Mouse (Mus musculus) T-cell, adult 66 days (primary cell): ENCODE results near the gene Tada3. TPM values are rescaled to one million over a fixed set of nuclear protein-coding genes. Genes with fewer than 3 reads are reported as not detected.

Source experiments
- total RNA-seq, 2 experiments: library from RNA; stranded (reverse); gene quantifications; 3 replicates in 1 of 2; 4 replicates in 1 of 2; pipeline ENCODE4 v1.2.4; 2023

Gene Tada3
- 10 to 100 TPM; 26.3 to 31.3 TPM for total RNA-seq

DNA sequence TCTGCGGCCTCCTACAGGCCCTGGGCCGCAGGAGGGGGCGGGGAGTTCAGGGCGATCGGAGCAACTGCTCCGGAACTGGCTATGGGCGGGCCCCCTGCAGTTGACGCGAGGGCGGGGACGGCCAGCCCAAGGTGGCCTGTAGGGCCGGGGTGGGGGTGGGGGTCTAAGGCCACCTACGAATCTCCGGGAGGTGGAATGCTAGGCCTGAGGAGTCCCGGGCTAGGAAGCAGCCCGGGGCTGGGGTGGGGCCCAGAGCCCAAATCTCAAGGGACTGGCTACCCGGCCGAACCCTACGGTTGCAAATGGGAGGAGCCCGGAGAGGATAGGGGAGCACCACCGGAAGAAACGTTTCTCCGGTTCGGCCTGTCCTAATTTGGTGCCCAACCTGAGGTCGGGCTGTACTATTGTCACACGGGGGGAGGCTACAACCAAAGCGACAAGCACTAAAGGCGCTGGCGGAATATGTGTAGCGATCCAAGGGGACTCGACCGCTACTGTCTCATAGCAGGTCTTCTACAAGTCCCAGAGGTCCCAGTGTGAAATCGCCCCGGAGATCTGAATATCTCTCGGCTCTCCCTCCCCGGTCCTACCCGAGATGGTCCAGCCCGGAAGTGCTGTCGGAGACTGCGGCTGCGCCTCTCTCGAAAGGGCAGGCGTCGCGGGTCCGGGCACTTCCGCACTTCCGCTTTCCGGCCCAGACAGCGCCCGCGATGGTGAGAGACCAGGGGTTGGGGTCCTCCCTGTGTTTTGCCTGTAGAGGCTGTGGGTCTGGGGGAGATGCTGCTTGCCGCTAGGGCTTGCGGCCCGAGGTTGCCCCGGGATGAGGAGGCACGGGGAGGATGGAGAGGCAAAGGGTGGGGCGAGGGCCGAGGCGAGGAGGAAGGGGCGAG is at the start of gene Tada3, which contains the start of gene Arpc4:
TSS of gene Tada3 (minus strand) at position 388 of the 890 bp plus-strand sequence.
TSS of gene Arpc4 (plus strand) at position 620 of the 890 bp plus-strand sequence.

DNA sequence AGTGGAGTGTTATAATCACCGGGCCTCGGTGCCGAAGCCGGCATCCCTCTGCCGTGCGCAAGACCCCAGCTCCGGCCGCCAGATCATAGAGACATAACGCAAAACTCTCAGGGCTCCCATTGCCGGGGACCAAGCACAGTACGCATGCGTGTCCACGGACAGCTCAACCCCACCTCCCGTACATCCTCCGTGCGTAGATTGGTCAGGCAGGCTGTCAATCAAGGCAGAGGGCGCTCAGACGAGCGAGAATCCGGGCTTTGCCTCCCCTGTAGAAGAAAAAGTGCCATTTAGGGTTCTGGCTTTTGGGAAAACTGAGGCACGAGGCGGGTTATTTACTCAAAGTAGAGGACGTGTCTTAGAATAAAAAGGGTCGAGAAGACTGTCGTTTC is 41.5 kb upstream of the Tada3 start, which contains the start of gene Rpusd3:
TSS of gene Rpusd3 (minus strand) at position 142 of the 389 bp plus-strand sequence.

DNA sequence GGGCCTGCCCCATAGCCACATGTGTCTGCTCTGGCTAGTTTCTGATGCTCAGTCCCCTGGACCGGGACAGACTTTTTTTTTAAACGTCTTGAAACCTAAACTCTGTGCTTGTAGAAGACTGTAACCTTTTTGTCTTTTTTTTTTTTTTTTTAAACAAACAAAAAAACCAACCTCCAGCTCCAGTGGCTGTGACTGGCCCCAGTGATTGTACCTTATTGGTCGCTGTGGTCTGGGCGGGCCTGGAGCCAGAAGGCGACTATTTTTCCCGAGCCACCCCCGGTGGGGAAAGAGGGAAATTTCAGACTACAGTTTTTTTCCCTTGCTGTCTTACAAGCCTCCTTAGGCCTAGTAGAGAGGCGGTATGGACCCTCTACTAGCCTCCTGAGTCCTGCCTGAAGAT is 11.3 kb upstream of the Tada3 start, which contains the start of gene Ttll3:
TSS of gene Ttll3 (plus strand) at position 301 of the 400 bp plus-strand sequence.

DNA sequence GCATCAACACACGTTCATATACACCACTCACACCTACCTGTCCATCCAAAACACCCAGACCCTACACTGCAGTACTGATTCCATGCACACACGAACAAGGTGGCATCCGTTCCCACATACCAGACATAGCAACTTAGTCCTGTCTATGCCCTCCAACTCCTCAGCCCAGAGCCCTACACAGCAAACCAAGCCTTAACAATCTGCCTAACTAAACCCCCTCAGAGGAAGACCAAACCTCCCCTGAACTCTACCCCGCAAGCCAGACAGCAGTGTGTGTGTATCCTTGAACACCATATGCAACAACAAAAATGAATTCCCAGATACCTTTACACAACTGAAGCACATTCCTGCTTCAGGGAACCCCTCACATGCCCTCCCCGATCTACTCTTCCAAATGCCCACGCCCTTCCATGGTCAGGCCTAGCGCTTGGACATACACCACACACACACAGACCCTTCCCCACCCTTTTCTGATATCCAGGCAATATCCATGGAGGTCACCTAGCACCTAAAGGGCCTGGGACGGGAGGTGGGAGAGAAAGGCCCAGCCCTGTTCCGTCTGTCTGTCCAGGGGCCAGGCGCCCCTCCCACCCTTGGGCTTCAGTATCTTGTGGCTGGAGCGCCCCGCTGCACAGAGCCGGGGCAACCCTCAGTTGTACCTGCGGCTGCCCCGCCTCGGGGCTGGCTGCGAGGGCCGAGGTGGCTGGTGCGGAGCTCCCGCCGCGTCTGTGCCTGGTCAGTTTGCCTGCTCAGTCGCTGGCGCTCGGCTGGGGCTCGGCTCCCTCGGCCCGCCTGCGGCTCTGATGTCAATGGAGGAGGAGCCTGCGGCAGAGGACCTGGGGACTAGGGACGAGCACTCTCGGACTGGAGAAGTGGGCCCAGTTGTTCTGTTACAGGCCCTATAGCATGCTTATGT is 34.2 kb downstream of the Tada3 start, which contains the start of gene Camk1:
TSS of gene Camk1 (minus strand) at position 808 of the 916 bp plus-strand sequence.

DNA sequence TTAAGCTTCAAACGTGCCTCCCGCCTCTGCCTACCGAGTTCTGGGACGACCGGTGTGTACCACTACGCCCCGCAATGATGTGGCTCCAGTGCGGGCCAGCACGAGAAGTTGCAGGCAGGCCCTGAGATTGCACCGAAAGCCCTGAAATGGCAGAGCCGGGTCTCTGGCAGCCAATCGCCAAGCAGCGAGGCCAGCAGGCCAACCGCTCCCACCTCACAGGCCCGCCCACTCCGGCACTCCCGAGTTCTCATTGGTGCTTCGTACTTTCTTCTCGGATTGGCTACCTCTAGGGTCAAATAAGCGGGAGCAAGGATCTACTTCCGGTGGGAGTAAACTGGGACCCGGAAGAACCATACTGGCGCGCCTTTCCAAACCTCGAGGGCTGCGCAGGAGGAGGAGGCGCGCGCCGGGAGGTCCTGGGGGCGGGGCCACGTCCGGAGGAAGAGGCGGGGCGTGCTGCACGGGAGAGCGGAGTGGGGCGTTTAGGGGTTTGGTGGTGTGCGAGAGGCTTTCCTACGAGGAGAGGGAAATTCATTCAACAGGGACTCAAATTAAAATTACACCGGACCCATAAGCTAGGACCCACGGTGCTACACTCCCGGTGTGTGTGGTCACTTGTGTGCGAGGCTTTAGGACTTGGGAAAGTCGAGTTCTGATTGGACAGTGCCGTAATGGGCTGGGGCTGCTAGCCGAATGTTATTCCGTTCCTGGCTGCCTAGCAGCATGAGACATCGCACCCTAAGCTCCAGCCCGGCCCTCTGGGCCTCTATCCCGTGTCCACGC is 51.0 kb downstream of the Tada3 start, which contains the start of gene Ogg1:
TSS of gene Ogg1 (plus strand) at position 440 of the 783 bp plus-strand sequence.

Other genes starting within 250 kb of the Tada3 start
- 1 to 10 TPM; 1.0 to 2.2 TPM for gene Lhfpl4, start 182.5 kb downstream of the Tada3 start, total RNA-seq
- 10 to 100 TPM; 34.7 to 44.1 TPM for gene Mtmr14, start 140.0 kb downstream of the Tada3 start, total RNA-seq
- gene Cpne9, start 95.6 kb downstream of the Tada3 start, total RNA-seq = 1 to 10 TPM; 3.3 to 4.3 TPM
- 10 to 100 TPM; 66.2 to 78.3 TPM for gene Brpf1, start 70.7 kb downstream of the Tada3 start, total RNA-seq
- gene Ogg1, start 50.9 kb downstream of the Tada3 start, total RNA-seq = 10 to 100 TPM; 19.1 to 20.2 TPM
- 1 to 10 TPM; 1.4 TPM for gene Camk1, start 33.9 kb downstream of the Tada3 start, total RNA-seq
- 100 to 1,000 TPM; 258 to 260 TPM for gene Arpc4, start 232 bp upstream of the Tada3 start, total RNA-seq
- 10 to 100 TPM; 76.1 to 77.8 TPM for gene Ttll3, start 11.4 kb upstream of the Tada3 start, total RNA-seq
- 10 to 100 TPM; 11.7 to 19.9 TPM for gene Rpusd3, start 41.5 kb upstream of the Tada3 start, total RNA-seq
- gene Cidec, start 57.9 kb upstream of the Tada3 start, total RNA-seq = not detected
- gene Jagn1, start 64.7 kb upstream of the Tada3 start, total RNA-seq = 10 to 100 TPM; 21.8 to 24.1 TPM
- gene Il17re, start 80.6 kb upstream of the Tada3 start, total RNA-seq = under 1 TPM; 0.36 to 0.52 TPM
- not detected for gene Il17rc, start 93.5 kb upstream of the Tada3 start, total RNA-seq
- 10 to 100 TPM; 10.8 to 11.2 TPM for gene Creld1, start 105.4 kb upstream of the Tada3 start, total RNA-seq
- gene Prrt3, start 124.0 kb upstream of the Tada3 start, total RNA-seq = 1 to 10 TPM; 1.1 to 1.5 TPM
- gene Emc3, start 153.8 kb upstream of the Tada3 start, total RNA-seq = 10 to 100 TPM; 71.2 to 72.5 TPM
- 1 to 10 TPM; 3.1 to 5.5 TPM for gene Fancd2, start 153.8 kb upstream of the Tada3 start, total RNA-seq
- gene Fancd2os, start 222.8 kb upstream of the Tada3 start, total RNA-seq = not detected
- gene Brk1, start 226.9 kb upstream of the Tada3 start, total RNA-seq = 100 to 1,000 TPM; 115 to 118 TPM
- gene Vhl, start 246.1 kb upstream of the Tada3 start, total RNA-seq = 10 to 100 TPM; 25.2 to 29.0 TPM